9 mouse cellular contexts compared by ENCODE assay signal in the genomic region with DNA sequence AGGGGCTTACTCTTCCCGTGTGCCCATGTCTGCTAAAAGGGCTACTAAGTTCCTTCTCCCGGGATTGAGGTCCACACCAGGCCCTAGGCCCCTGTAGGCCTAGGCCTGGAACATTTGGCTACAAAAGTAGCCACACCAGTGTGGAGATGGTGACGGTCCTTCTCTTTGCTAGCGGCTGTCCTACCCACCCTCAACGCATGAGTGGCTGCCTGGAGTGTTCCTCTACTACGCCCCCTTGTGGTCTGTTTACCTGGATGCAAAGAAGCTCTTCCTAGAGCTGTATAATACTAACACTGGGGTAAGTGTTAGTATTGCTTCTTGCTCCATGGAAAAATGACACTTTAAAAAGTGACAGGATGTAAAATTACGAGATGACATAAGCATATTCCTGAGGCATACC.
A peak's percentile ranks its signal among the peaks of the same experiment; 100 is the strongest.
DNase-seq lines count a peak whose midpoint lies in the region; ATAC-seq and TF ChIP-seq lines count a peak whose summit lies in the region.
"Had no signal": no experiment of that assay in that cellular context is flagged by ENCODE, and none has a peak within 500 bp of the region (broad histone marks: within the 10 kb centered on the region; RNA-seq: fewer than 3 reads in every experiment).

No protein-coding gene starts in this region.

- WGBS in liver, embryonic 14.5 days (ENCODE audit: insufficient replicate concordance): 34% methylated on average over 7 of the region's 7 CpGs

- no peak overlapping the region for H3K4me3 ChIP-seq in cortical plate, adult 2 months (ENCODE audit: insufficient read depth, low read length)
- H3K4me3 ChIP-seq in liver, embryonic 14.5 days (ENCODE audit: insufficient read depth in 1 of 2, low read depth in 2 of 2, low read length in 2 of 2): 0 out of 4 replicates have a peak overlapping the region, but pooled peaks of 1 of the 2 experiments have one; percentile 12
- H3K4me3 ChIP-seq: hindbrain, embryonic 15.5 days had no signal

- H3K36me3 ChIP-seq in liver, embryonic 14.5 days (replicated peaks; ENCODE audit: control insufficient read depth, insufficient read depth, low read depth): no peaks in the 10 kb centered on the region
- H3K36me3 ChIP-seq: hindbrain, embryonic 15.5 days had no signal

- no peak for ATAC-seq in CD4-positive, CD25-positive, alpha-beta regulatory T cell, adult 4 months
- no peak for ATAC-seq in liver, embryonic 14.5 days (ENCODE audit: insufficient read depth)

- H3K9ac ChIP-seq in liver, embryonic 14.5 days (replicated peaks): no peak overlapping the region
- H3K9ac ChIP-seq: hindbrain, embryonic 15.5 days had no signal

- TF ChIP-seq POLR2A in cortical plate, adult 2 months (IDR thresholded peaks at IDR 0.05; ENCODE audit: extremely low read depth, insufficient read depth, low read length): no peak

- TF ChIP-seq EP300 in liver, embryonic 14.5 days (IDR thresholded peaks at IDR 0.05; ENCODE audit: low read depth): no peak

- H3K27ac ChIP-seq in cortical plate, adult 2 months (ENCODE audit: insufficient read depth, low read length): no peak overlapping the region
- H3K27ac ChIP-seq in liver, embryonic 14.5 days: no peak overlapping the region

- peak; percentile 48 for DNase-seq in CD4-positive, CD25-positive, alpha-beta regulatory T cell, adult 2 months (ENCODE audit: low read depth, low spot score)
- DNase-seq in layer of hippocampus, adult 9-11 months: peak; percentile 47
- no peak for DNase-seq in layer of hippocampus, adult 9-10 months (ENCODE audit: low spot score)
- peak in 2 of 3 experiments; percentile 38 to 41 for DNase-seq in liver, embryonic 14.5 days (ENCODE audit: low read depth in 3 of 3, low spot score in 3 of 3)
- DNase-seq in urinary bladder, postnatal 14 days (ENCODE audit: low spot score): no peak
- DNase-seq in neural tube, embryonic 10.5 days (ENCODE audit: extremely low spot score, low spot score): no peak

- no peaks in the 10 kb centered on the region for H3K9me3 ChIP-seq in liver, embryonic 14.5 days (ENCODE audit: control insufficient read depth, low read length)
- H3K9me3 ChIP-seq: hindbrain, embryonic 15.5 days had no signal

- H3K4me1 ChIP-seq in cortical plate, adult 2 months (ENCODE audit: control insufficient read depth, insufficient read depth, low read length): peaks cover 3% of the 10 kb centered on the region; the same call in 1 of the 2 replicates
- peaks cover 0 to 21% of the 10 kb centered on the region in 2 experiments for H3K4me1 ChIP-seq in liver, embryonic 14.5 days (replicated peaks; ENCODE audit: control insufficient read depth in 2 of 2, insufficient read depth in 2 of 2, low read length in 1 of 2)

- no peaks in the 10 kb centered on the region for H3K27me3 ChIP-seq in liver, embryonic 14.5 days (ENCODE audit: control insufficient read depth, insufficient read depth, low read length)

- peak; percentile 39 for TF ChIP-seq CTCF in cortical plate, adult 2 months (IDR thresholded peaks at IDR 0.05; ENCODE audit: extremely low read depth, insufficient read depth, low read length)
- TF ChIP-seq CTCF in liver, embryonic 14.5 days (IDR thresholded peaks at IDR 0.05; ENCODE audit: low read depth): peak; percentile 74

- H3K4me2 ChIP-seq in liver, embryonic 14.5 days (ENCODE audit: low read depth): no peak overlapping the region
- H3K4me2 ChIP-seq: hindbrain, embryonic 15.5 days had no signal

Comparison
In these comparisons a context has a peak if more than half of its experiments do, and no peak if none do; other contexts are left out.
1. DNase-seq: peak in CD4-positive, CD25-positive, alpha-beta regulatory T cell, adult 2 months (single experiment), layer of hippocampus, adult 9-11 months (single experiment) and liver, embryonic 14.5 days (2 of 3); none in layer of hippocampus, adult 9-10 months (single experiment), urinary bladder, postnatal 14 days (single experiment) and neural tube, embryonic 10.5 days (single experiment).